Mouse (Mus musculus) urinary bladder, postnatal 36 days (tissue): ENCODE measurements around the gene Oser1.

Experiments used
- DNase-seq, 2 experiments: peaks; one replicate each; pipeline ENCODE4 v3.0.0; 2022; ENCODE audit warnings: low spot score in 2 of 2, mixed read lengths in 1 of 2

The Oser1 gene

DNA sequence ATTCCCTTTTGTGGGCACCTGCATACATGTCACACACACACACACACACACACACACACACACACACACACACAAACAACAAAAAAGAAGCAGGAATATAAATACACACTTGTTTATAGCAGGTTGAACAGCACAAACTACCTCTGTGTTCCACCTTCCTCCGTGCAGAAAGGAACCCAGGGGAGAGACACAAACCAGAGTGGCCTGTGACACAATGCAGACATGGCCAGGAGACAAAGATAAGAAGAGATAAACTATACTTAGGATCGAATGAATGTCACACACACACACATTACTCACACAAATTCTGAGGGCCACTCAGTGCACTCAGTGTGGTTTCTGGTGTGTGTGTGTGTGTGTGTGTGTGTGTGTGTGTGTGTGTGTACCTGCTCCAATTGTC lies 65.2 kb downstream of the Oser1 start:
- no peak for DNase-seq

GRCm38 (mm10) chr2:163358662-163359061 lies 65.8 kb downstream of the Oser1 start:
- no peak for DNase-seq

GRCm38 (mm10) chr2:163356113-163356840 lies 68.2 kb downstream of the Oser1 start:
- DNase-seq = no peak
